Mouse (Mus musculus) liver, embryonic 12.5 days (tissue): ENCODE results near the gene Rho. TPM values are rescaled to one million over a fixed set of nuclear protein-coding genes. Genes with fewer than 3 reads are reported as not detected.

Experiments
- ATAC-seq: fragments of 200-750 bp; cut with Nextera tagmentation; 2 replicates; pipeline ENCODE4 v1.8.0; 2017; ENCODE audit warnings: moderate number of reproducible peaks, mild to moderate bottlenecking, moderate library complexity
- H3K27ac ChIP-seq: fragments of 300-500 bp; sonication (generic); 2 replicates; pipeline ENCODE4 v1.5.1; 2016; ENCODE audit warnings: mild to moderate bottlenecking
- H3K27me3 ChIP-seq: fragments of 300-500 bp; sonication (generic); replicated peaks from 2 replicates; pipeline ENCODE4 v1.6.1; 2016; ENCODE audit warnings: mild to moderate bottlenecking, moderate library complexity
- H3K36me3 ChIP-seq: fragments of 300-500 bp; sonication (generic); 2 replicates; pipeline ENCODE4 v1.6.1; 2016; ENCODE audit warnings: mild to moderate bottlenecking, moderate library complexity
- H3K4me1 ChIP-seq: fragments of 300-500 bp; sonication (generic); 2 replicates; pipeline ENCODE4 v1.6.1; 2016
- H3K4me2 ChIP-seq: fragments of 300-500 bp; sonication (generic); 2 replicates; pipeline ENCODE4 v1.6.1; 2016; ENCODE audit warnings: mild to moderate bottlenecking, moderate library complexity
- H3K4me3 ChIP-seq: fragments of 300-500 bp; sonication (generic); 2 replicates; pipeline ENCODE4 v1.5.1; 2016; ENCODE audit warnings: mild to moderate bottlenecking, moderate library complexity
- H3K9ac ChIP-seq: fragments of 300-500 bp; sonication (generic); 2 replicates; pipeline ENCODE4 v1.6.1; 2016; ENCODE audit warnings: mild to moderate bottlenecking, moderate library complexity
- H3K9me3 ChIP-seq: fragments of 300-500 bp; sonication (generic); replicated peaks from 2 replicates; pipeline ENCODE4 v1.6.1; 2016; ENCODE audit warnings: mild to moderate bottlenecking, moderate library complexity
- WGBS: fragments of 180-500 bp; shearing (Covaris S2); methylation state at CpG from one replicate; pipeline ENCODE4 v1.1.7; 2016; ENCODE audit not compliant: insufficient replicate concordance; 5-methylcytosine and 5-hydroxymethylcytosine counted together
- polyA plus RNA-seq: library from polyadenylated mRNA; unstranded; fragments of >200 nt; fragmentation: Nextera tagmentation; extraction: Ambion mirVana; gene quantifications from 2 replicates; pipeline ENCODE4 v1.2.1, GENCODE M21; 2016

The Rho gene
- polyA plus RNA-seq, 1 experiment from 2014 or later, result not detected

DNA sequence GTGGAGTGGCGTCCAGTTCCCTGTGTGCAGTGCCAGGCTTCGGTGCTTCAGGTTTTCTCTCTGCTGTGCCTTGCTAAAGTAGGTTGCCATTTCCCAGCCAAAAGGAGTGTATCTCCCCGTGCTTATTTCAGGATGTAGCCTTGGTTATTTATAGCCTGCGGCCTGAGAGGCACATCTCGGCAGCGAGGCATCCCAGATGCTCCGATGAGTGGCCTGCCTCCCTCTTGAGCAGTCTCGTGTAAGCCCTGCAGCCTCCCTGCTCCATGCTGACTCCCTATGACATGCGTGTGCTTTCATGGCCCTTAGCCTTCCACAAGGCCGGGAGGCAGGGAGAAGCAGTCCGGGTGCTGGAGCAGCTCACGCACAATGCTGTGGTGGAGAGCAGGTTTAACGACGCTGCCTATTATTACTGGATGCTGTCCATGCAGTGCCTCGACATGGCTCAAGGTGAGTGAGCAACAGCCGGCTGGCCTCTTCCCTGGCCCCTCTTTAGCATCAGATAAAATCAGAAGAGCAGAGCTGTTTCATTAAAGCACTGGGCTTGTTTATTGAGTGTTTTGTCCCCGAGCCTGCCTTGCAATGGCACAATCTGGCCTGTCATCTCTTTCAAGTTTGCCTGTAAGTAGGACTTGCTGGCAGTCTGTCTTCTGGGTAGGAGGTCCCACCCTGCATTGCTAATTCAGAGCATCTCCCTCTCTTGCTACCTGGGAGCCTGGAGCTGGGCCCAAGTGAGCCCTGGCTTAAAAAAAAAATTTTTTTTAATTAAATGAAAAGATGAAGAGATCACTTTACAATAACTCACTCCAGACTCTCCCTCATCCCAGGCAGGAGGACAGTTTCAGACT lies 15.7 kb upstream of the Rho start:
- ATAC-seq, result no peak
- Histone ChIP-seq H3K4me2 (no peak overlapping the region), H3K9ac (no peak overlapping the region), H3K27ac (no peak overlapping the region), H3K36me3 (no peaks in the 10 kb centered on the region), H3K27me3 (no peaks in the 10 kb centered on the region; the same call in 1 of the 2 replicates), H3K9me3 (no peaks in the 10 kb centered on the region), H3K4me1 (peaks cover 30% of the 10 kb centered on the region), H3K4me3 (no peak overlapping the region)
- WGBS, result 49% methylated on average over 17 of the region's 17 CpGs

DNA sequence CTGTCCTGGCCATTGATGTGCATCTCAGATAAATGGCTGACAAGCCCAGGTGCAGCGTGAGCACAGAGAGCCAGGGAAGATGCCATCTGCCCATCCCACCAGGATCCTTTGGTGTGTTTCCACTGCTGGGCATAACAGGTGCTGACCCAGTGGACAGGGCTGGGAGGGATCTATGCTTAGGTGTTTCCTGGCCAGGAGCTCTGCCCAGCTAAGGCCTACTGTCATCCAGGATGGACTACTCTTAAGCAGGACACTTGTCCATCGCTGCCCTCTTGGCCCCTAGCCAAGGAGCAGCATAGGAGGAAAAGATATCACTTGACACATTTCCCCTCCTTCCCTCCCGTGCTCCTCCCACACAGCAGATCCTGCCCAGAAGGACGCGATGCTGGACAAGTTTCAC lies 14.9 kb upstream of the Rho start:
- H3K4me3 ChIP-seq, result no peak overlapping the region
- ATAC-seq, result no peak
- no peaks in the 10 kb centered on the region; the same call in 1 of the 2 replicates for H3K27me3 ChIP-seq
- H3K27ac ChIP-seq, result no peak overlapping the region
- no peak overlapping the region for H3K9ac ChIP-seq
- 66% methylated on average over 5 of the region's 5 CpGs for WGBS
- H3K9me3 ChIP-seq, result no peaks in the 10 kb centered on the region
- H3K4me2 ChIP-seq, result no peak overlapping the region
- H3K4me1 ChIP-seq, result peaks cover 23% of the 10 kb centered on the region
- no peaks in the 10 kb centered on the region for H3K36me3 ChIP-seq

DNA sequence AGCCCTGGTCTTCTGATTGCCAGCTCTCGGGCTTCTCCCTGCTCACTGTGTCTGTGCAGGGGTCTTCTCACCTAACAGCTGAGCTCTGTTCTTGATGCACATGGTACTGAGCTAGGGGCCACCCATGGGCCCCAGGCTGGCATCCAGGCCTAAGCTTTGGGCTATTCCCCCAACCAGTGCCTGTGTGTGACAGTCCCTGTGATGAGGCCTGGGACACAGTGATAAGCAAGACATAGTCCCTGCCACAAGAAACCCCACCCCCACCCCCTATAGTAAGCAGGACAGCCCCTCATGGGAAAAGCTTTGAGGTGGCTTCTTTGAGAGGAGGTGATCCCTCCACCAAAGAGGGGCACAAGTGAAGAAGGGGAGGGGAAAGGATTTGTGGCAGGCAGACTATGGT lies 12.9 kb upstream of the Rho start:
- no peak overlapping the region for H3K27ac ChIP-seq
- H3K4me3 ChIP-seq, result no peak overlapping the region
- no peak overlapping the region for H3K9ac ChIP-seq
- H3K9me3 ChIP-seq, result no peaks in the 10 kb centered on the region
- no peaks in the 10 kb centered on the region for H3K36me3 ChIP-seq
- no peak overlapping the region for H3K4me2 ChIP-seq
- H3K4me1 ChIP-seq, result peaks cover 19% of the 10 kb centered on the region
- WGBS, result 59% methylated on average over 1 of the region's 1 CpGs
- peak; percentile 57; the same call in 1 of the 2 replicates for ATAC-seq
- H3K27me3 ChIP-seq, result no peaks in the 10 kb centered on the region; the same call in 1 of the 2 replicates

DNA sequence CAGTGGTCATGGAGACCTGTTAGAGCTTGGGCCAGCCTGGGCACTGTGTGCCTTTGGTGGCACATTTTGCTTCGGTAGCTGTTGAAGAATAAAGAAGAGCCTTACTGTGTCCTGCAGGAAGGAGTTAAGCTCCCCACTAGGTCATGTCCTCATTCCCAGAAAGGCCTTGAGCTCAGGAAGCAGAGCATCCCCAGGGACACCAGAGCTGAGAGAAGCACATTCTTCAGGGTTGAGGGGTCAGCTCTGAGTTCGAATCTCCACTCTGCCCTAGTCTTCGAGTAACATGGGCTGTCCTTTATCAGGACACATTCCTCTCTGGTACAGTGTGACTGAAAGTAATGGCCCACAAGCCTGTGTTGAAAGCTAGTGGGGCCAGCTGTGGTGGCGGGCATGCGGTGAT lies 11.7 kb upstream of the Rho start:
- Histone ChIP-seq H3K36me3 (no peaks in the 10 kb centered on the region), H3K27ac (no peak overlapping the region), H3K27me3 (no peaks in the 10 kb centered on the region), H3K9me3 (no peaks in the 10 kb centered on the region), H3K4me1 (peaks cover 19% of the 10 kb centered on the region), H3K4me3 (no peak overlapping the region), H3K4me2 (no peak overlapping the region), H3K9ac (no peak overlapping the region)
- ATAC-seq, result no peak
- WGBS, result 70% methylated on average over 5 of the region's 5 CpGs

DNA sequence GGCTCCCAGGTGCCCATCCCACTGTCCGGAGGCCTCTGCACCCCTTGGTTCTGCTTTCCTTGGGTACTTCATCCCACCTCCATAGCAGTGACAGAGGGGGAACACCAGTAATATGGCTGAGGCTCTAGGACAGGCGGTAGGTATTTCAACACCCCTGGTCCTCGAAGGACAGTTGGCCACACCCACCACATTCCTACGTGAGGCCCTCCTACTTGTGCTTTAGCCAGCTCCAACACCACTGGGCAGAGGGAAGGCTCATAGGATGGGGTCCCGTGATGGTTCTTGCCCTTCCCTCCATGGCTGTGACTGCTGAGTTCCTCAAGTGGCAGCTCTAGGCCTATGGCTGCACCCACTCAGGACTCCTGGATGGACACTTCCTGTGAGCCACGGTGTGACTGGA lies 6.7 kb upstream of the Rho start:
- ATAC-seq, result peak; percentile 38; the same call in 1 of the 2 replicates
- no peak overlapping the region for H3K4me2 ChIP-seq
- H3K9me3 ChIP-seq, result no peaks in the 10 kb centered on the region
- H3K27me3 ChIP-seq, result no peaks in the 10 kb centered on the region
- WGBS, result 47% methylated on average over 6 of the region's 6 CpGs
- H3K4me3 ChIP-seq, result no peak overlapping the region
- H3K4me1 ChIP-seq, result no peaks in the 10 kb centered on the region
- H3K9ac ChIP-seq, result no peak overlapping the region
- no peaks in the 10 kb centered on the region for H3K36me3 ChIP-seq
- H3K27ac ChIP-seq, result no peak overlapping the region

DNA sequence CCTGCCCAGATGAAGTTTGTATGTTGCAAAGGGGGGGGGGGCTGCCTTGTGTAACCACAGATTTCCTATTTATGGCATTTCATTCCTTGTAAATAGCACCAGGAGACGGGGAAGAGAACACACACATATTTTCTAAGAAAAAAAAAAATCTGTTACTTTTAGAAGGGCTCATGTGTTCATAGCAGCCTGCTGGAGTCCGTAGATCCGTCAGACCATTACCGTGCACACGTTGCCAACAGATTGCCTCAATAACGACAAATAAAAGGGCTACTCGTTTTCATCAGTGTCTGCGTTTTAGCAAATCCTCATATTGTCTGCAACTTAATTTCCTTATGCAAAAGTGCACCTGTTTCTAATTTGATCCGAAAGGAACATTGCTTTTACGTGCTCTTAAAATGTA lies 5.1 kb upstream of the Rho start:
- Histone ChIP-seq H3K4me3 (no peak overlapping the region), H3K36me3 (no peaks in the 10 kb centered on the region), H3K27me3 (no peaks in the 10 kb centered on the region), H3K9ac (no peak overlapping the region), H3K4me2 (no peak overlapping the region), H3K4me1 (no peaks in the 10 kb centered on the region), H3K27ac (no peak overlapping the region), H3K9me3 (no peaks in the 10 kb centered on the region)
- 76% methylated on average over 10 of the region's 10 CpGs for WGBS
- ATAC-seq, result no peak

DNA sequence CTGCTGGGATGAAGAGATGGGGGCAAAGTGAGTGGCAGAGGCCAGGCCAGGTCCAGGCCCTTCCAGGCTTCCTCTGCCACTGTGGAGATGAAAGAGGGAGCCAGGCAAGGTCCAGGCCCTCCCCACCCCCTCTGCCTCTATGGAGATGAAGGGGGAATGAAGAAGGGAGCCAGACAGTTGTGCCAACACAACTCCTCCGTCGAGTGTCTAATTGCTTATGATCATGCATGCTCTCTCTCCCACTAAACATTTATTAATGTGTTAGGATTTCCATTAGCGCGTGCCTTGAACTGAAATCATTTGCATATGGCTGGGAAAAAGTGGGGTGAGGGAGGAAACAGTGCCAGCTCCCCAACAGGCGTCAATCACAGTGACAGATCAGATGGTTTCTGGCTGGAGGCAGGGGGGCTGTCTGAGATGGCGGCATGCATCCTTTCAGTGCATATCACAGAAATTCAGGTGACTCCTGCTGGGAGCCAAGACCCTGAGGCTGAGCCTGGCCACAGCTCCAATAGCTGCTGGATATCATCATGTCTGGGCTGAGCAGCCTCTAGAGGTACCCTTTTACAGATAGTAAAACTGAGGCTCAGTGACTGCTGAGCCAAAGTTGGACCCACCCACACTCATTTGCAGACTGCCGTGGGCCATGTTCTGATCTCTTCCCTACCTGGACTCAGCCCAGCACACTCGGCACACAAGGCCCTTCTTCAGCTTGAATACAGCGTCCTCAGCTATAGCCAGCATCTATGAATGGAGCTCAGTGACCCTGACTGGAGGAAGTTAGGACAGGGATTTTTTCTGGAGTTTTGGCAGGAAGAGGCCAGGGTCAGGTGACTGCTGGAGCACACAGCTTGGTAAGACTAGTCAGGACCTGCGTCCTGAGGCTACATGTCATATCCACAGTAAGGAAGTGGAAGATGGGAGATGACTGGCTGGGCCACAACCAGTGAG lies 4.0 kb upstream of the Rho start:
- 70% methylated on average over 10 of the region's 10 CpGs for WGBS

DNA sequence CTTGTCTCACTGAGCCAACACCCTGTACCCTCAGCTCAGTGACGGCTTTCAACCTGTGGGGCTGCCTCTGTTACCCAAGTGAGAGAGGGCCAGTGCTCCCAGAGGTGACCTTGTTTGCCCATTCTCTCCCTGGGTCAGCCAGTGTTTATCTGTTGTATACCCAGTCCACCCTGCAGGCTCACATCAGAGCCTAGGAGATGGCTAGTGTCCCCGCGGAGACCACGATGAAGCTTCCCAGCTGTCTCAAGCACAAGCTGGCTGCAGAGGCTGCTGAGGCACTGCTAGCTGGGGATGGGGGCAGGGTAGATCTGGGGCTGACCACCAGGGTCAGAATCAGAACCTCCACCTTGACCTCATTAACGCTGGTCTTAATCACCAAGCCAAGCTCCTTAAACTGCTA lies 1.5 kb upstream of the Rho start:
- ATAC-seq, result no peak
- WGBS, result 63% methylated on average over 5 of the region's 5 CpGs
- H3K4me3 ChIP-seq, result no peak overlapping the region
- no peaks in the 10 kb centered on the region for H3K9me3 ChIP-seq
- H3K27me3 ChIP-seq, result no peaks in the 10 kb centered on the region
- no peak overlapping the region for H3K9ac ChIP-seq
- no peak overlapping the region for H3K27ac ChIP-seq
- H3K4me2 ChIP-seq, result no peak overlapping the region
- no peaks in the 10 kb centered on the region for H3K4me1 ChIP-seq
- H3K36me3 ChIP-seq, result no peaks in the 10 kb centered on the region

More for the DNA sequence above, 4.0 kb upstream of the Rho start:
- Histone ChIP-seq H3K9ac (no peak overlapping the region), H3K4me1 (no peaks in the 10 kb centered on the region), H3K27ac (no peak overlapping the region), H3K4me3 (no peak overlapping the region), H3K36me3 (no peaks in the 10 kb centered on the region), H3K9me3 (no peaks in the 10 kb centered on the region), H3K4me2 (no peak overlapping the region), H3K27me3 (no peaks in the 10 kb centered on the region)
- no peak for ATAC-seq

DNA sequence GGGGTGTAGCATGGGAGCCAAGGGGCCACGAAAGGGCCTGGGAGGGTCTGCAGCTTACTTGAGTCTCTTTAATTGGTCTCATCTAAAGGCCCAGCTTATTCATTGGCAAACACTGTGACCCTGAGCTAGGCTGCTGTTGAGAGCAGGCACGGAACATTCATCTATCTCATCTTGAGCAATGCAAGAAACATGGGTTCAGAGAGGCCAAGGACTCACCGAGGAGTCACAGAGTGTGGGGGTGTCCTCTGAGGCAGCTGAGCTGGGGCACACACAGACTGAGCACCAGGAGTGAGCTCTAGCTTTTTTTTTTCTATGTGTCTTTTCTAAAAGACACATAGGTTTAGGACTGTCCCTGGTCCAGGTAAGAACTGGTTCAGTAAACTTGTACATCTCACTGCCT lies 843 bp downstream of the Rho start:
- H3K27ac ChIP-seq, result no peak overlapping the region
- no peaks in the 10 kb centered on the region for H3K27me3 ChIP-seq
- no peaks in the 10 kb centered on the region for H3K9me3 ChIP-seq
- H3K36me3 ChIP-seq, result no peaks in the 10 kb centered on the region
- H3K9ac ChIP-seq, result no peak overlapping the region
- no peak overlapping the region for H3K4me3 ChIP-seq
- H3K4me2 ChIP-seq, result no peak overlapping the region
- no peaks in the 10 kb centered on the region for H3K4me1 ChIP-seq
- ATAC-seq, result no peak
- WGBS, result 76% methylated on average over 3 of the region's 3 CpGs

DNA sequence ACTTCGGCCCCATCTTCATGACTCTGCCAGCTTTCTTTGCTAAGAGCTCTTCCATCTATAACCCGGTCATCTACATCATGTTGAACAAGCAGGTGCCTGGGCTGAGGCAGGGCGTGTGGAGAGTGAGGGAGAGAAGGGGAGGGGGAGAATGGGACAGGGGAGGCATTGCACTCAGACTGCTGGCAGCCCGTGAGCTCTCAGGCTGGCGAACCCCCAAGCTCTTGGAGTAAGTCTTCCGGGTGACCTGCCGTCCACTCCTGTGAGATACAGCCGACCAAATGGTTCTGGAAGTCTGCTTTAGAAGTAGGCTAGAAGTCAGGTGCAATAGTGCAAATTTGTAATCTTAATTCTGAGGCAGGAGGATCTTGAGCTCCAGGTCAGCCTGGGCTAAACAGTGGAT lies 4.0 kb downstream of the Rho start:
- Histone ChIP-seq H3K27ac (no peak overlapping the region), H3K9me3 (no peaks in the 10 kb centered on the region), H3K27me3 (no peaks in the 10 kb centered on the region), H3K9ac (no peak overlapping the region), H3K36me3 (no peaks in the 10 kb centered on the region), H3K4me2 (no peak overlapping the region), H3K4me1 (no peaks in the 10 kb centered on the region), H3K4me3 (no peak overlapping the region)
- 67% methylated on average over 8 of the region's 8 CpGs for WGBS
- ATAC-seq, result no peak

DNA sequence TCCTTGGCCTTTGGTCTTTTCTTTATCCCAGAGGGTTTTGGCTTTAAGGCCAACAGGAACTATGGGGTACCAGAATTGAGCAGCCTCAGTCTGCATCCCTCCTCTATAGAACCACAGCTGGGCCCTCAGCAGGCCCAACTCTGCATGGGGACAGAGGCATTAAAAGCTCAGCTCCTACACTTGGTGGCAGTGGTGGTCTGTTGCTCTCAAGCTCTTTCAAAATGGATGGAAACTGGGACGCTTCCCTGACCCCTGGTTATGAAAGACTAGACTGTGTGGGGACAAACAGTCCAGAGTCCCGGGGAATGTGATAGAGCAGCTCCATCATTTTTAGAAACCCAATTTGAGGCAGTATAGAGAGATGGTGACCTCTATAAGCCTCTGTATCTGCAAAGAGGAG lies 6.5 kb downstream of the Rho start:
- H3K9me3 ChIP-seq, result no peaks in the 10 kb centered on the region
- 69% methylated on average over 2 of the region's 2 CpGs for WGBS
- peaks cover 14% of the 10 kb centered on the region for H3K4me1 ChIP-seq
- no peak overlapping the region for H3K4me2 ChIP-seq
- no peak overlapping the region for H3K4me3 ChIP-seq
- H3K27ac ChIP-seq, result no peak overlapping the region
- H3K27me3 ChIP-seq, result no peaks in the 10 kb centered on the region
- H3K36me3 ChIP-seq, result no peaks in the 10 kb centered on the region
- ATAC-seq, result no peak
- no peak overlapping the region for H3K9ac ChIP-seq

DNA sequence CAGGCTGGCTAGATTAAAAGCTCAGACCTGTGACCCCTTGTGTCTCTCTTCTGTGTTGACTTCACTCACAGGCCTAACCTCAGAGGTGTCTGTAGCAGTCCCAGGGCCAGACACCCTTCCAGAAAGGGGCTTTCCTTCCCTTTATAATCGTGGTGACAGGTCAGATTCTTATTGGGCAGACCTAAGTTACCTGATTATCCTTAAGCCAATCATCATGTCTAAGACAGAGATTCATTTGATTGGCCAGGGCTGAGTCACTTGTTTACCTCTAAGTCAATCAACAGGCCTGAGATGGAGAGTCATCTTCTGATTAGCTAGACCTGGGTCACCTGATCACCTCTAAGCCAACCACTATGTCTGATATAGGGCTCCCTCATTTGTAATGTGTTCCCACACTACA lies 7.2 kb downstream of the Rho start:
- no peaks in the 10 kb centered on the region for H3K9me3 ChIP-seq
- ATAC-seq, result no peak
- no peak overlapping the region for H3K4me2 ChIP-seq
- H3K4me3 ChIP-seq, result no peak overlapping the region
- H3K4me1 ChIP-seq, result peaks cover 22% of the 10 kb centered on the region
- 50% methylated on average over 1 of the region's 1 CpGs for WGBS
- H3K27ac ChIP-seq, result no peak overlapping the region
- H3K36me3 ChIP-seq, result no peaks in the 10 kb centered on the region
- H3K9ac ChIP-seq, result no peak overlapping the region
- no peaks in the 10 kb centered on the region for H3K27me3 ChIP-seq
